Mouse (Mus musculus) ES-E14 (cell line): Measurements from ENCODE around the gene Hdgfl2. TPM values are rescaled to one million over a fixed set of nuclear protein-coding genes. Genes with fewer than 3 reads are reported as not detected.

Experiments
- DNase-seq: peaks from one replicate; pipeline ENCODE4 v3.0.0-alpha.2; 2013; ENCODE audit warnings: low read depth, low spot score
- H3K27ac ChIP-seq: 2 replicates; pipeline ENCODE4 v1.5.1; 2012; ENCODE audit warnings: low read depth, mild to moderate bottlenecking, low read length, moderate library complexity, mixed read lengths; ENCODE audit not compliant: poor library complexity, insufficient read depth, severe bottlenecking
- H3K36me3 ChIP-seq: 2 replicates; pipeline ENCODE4 v1.6.1; 2012; ENCODE audit warnings: mild to moderate bottlenecking, low read length, moderate library complexity, mixed read lengths; ENCODE audit not compliant: control insufficient read depth, poor library complexity, insufficient read depth, severe bottlenecking
- H3K4me1 ChIP-seq, 2 experiments: fragments of 150-350 bp in 1 of 2; sonication (generic) in 1 of 2; 2 replicates each; pipeline ENCODE4 v1.6.1; 2012; ENCODE audit warnings: low read length in 2 of 2, mild to moderate bottlenecking in 1 of 2, mixed read lengths in 1 of 2; ENCODE audit not compliant: control insufficient read depth in 2 of 2, insufficient read depth in 2 of 2, poor library complexity in 1 of 2
- H3K4me3 ChIP-seq, 2 experiments: fragments of 150-350 bp in 1 of 2; sonication (generic) in 1 of 2; 2 replicates each; pipeline ENCODE4 v1.5.1; 2012; ENCODE audit warnings: low read length in 2 of 2, low read depth in 1 of 2, mild to moderate bottlenecking in 1 of 2, mixed read lengths in 1 of 2; ENCODE audit not compliant: insufficient read depth in 1 of 2, poor library complexity in 1 of 2, severe bottlenecking in 1 of 2
- H3K9ac ChIP-seq: 2 replicates; pipeline ENCODE4 v1.6.1; 2012; ENCODE audit warnings: low read depth, mild to moderate bottlenecking, low read length, mixed read lengths; ENCODE audit not compliant: poor library complexity, insufficient read depth, severe bottlenecking
- H3K9me3 ChIP-seq: fragments of 150-350 bp; sonication (generic); 2 replicates; pipeline ENCODE4 v1.6.1; 2012; ENCODE audit warnings: low read depth, mild to moderate bottlenecking, low read length; ENCODE audit not compliant: control insufficient read depth, insufficient read depth
- CHD2 ChIP-seq: IDR thresholded peaks from 2 replicates; pipeline ENCODE4 v1.6.1; 2014; ENCODE audit warnings: mild to moderate bottlenecking, low read depth, low read length, inconsistent platforms
- HCFC1 ChIP-seq: IDR thresholded peaks from 2 replicates; pipeline ENCODE4 v1.6.1; 2012; ENCODE audit warnings: low read length, inconsistent platforms, borderline replicate concordance; ENCODE audit not compliant: insufficient read depth
- MAFK ChIP-seq: IDR thresholded peaks from 2 replicates; pipeline ENCODE4 v1.6.1; 2014; ENCODE audit warnings: mild to moderate bottlenecking, low read depth, low read length, inconsistent platforms; ENCODE audit not compliant: insufficient read depth
- ZC3H11A ChIP-seq: IDR thresholded peaks from 2 replicates; pipeline ENCODE4 v1.6.1; 2012; ENCODE audit warnings: low read depth, mild to moderate bottlenecking, inconsistent platforms, low read length, borderline replicate concordance
- ZNF384 ChIP-seq: IDR thresholded peaks from 2 replicates; pipeline ENCODE4 v1.6.1; 2012; ENCODE audit warnings: low read depth, low read length, inconsistent platforms
- in situ Hi-C, 2 experiments: fragments of 600-800 bp; cut with MboI; formaldehyde crosslinking; loops; one replicate each; pipeline ENCODE4 v1.15.1; 2025; ENCODE audit warnings: low sequenced_read_pairs in 2 of 2, inconsistent platforms in 1 of 2; ENCODE audit not compliant: unreplicated experiment in 2 of 2
- total RNA-seq: library from RNA; depleted of rRNA; stranded (reverse); fragments of 300-350 nt; gene quantifications from 2 replicates; pipeline ENCODE4 v1.2.3, GENCODE M21; 2012

Hdgfl2 gene
- total RNA-seq, 1 experiment, result 165 TPM

DNA sequence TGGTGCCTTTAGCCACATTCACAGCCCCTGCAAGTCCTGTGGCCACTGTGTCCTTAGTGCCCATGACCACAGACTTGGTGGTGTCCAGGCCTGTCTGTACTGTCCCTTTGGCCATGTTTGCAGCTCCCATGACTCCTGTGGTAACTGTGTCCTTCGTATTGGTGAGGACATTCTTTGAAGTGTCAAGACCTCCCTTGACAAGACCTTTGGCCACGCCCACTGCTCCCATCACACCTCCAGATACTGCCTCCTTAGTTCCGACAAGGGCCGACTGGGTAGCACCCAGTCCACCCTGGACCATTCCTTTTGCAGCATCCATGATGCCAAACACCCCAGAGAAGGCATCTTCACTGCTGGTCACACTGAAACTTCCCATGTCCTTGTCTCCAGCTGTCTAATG lies 27.5 kb downstream of the Hdgfl2 start:
- in situ Hi-C loops, result no loop called here
- no peaks in the 10 kb centered on the region for H3K4me1 ChIP-seq
- H3K9me3 ChIP-seq, result no peaks in the 10 kb centered on the region
- no peak overlapping the region for H3K4me3 ChIP-seq
- TF ChIP-seq ZC3H11A (no peak), MAFK (no peak), HCFC1 (no peak), CHD2 (no peak), ZNF384 (no peak)
- H3K36me3 ChIP-seq, result peaks cover 18% of the 10 kb centered on the region
- no peak for DNase-seq
- H3K27ac ChIP-seq, result no peak overlapping the region
- H3K9ac ChIP-seq, result no peak overlapping the region

DNA sequence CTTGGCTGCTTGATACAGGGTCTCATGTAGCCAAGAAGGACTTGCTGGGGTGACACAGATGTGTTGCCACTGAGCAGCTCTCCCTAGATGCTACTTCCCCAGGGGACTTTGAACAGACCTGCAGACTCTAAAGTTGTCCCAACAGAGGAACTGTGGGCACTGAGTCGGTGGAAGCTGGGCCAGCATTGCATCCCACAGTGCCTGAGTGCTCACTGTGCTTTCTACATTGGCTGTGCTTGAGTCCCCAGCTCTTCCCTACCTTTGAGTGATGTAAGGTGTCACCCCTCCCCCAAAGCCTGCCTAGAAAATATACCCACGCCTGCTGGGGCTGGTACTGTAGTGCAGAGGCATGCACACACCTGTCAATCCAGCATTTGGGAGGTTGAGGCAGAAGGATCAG lies 28.3 kb downstream of the Hdgfl2 start:
- Histone ChIP-seq H3K9me3 (no peaks in the 10 kb centered on the region), H3K36me3 (peaks cover 10% of the 10 kb centered on the region; the same call in 1 of the 2 replicates), H3K4me1 (no peaks in the 10 kb centered on the region; a peak in 1 of 4 replicates), H3K27ac (no peak overlapping the region), H3K4me3 (no peak overlapping the region), H3K9ac (no peak overlapping the region)
- in situ Hi-C loops, result no loop called here
- DNase-seq, result no peak
- no peak for TF ChIP-seq MAFK
- no peak for TF ChIP-seq ZNF384
- TF ChIP-seq HCFC1, result no peak
- no peak for TF ChIP-seq ZC3H11A
- TF ChIP-seq CHD2, result no peak

DNA sequence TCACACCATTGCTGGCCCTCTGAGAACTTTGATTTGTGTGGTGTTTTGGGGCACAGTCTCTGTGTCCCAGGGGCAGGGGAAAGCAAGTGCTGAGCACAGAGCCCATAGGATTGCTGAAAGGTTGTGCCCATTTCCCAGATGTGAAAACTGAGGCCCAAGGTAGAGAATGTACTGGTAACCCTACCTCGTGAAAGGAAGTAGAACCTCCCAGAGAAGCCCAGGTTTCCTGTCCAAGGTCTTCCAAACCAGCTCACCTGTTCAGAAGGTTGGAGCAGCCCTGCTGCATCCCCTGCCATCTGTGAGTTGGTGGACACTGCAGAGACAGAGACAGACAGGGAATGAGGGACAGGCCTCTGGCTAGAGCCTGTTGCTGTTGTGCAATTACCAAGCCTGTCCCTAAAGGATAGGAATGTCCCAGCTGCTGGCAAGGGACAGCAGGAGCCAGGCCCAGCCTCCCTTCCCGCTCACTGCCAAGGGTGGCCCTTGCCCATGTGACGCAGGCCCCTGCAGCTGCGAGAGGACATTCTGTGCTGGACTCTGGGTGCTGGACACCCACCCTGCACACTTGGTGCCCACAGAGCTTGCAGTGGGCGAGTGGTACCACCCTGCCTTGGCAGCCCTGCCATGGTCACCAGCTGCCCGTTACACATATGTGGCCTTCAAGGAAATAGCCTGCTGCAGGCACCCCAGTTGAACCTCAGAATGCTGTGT lies 29.1 kb downstream of the Hdgfl2 start:
- Histone ChIP-seq H3K27ac (no peak overlapping the region), H3K9me3 (no peaks in the 10 kb centered on the region), H3K36me3 (peaks cover 3% of the 10 kb centered on the region; the same call in 1 of the 2 replicates), H3K4me3 (no peak overlapping the region), H3K9ac (no peak overlapping the region), H3K4me1 (peaks cover 0 to 5% of the 10 kb centered on the region in 2 experiments; a peak in 1 of 4 replicates)
- in situ Hi-C loops, result no loop called here
- TF ChIP-seq HCFC1 (no peak), ZC3H11A (no peak), CHD2 (no peak), MAFK (no peak), ZNF384 (no peak)
- no peak for DNase-seq

DNA sequence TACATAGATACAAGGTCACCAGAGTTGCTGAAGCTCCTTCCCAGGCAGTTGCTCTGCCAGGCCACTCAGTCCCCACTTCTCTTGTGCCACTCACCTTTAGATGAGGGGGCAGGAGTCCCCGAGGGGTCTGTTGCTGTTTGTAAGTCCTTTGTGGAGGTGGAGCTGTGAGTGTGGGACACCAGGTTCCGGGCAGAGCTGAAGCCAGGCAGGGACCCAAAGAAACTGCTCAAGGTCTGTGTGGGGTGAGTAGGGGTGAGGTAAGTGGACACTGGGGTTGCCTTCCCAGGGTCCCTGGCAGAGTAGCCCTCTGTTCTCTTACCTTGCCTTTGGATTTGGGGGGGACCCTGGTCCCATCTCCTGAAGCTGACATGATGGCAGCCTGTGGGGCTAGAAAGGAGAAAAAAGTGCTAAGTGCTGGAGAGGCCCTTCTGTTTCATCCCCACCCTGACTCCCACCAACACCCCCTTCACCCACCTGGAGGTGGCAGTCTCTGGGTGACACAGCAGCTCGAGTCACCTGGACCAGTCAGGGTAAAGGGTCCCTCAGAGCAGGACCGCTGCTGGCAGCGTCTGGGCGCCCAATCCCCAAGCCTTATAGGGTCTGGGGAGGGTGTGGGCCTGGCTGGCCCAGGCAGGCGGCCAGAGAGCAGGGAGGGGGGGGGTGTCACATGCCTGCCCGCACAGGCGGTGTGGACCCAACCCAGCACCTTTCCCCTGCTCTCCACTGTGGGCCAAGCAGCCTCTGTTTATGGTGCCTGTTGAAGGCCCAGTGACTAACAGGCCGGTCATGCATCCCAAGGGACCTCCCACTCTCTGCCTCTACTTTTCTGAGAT lies 30.0 kb downstream of the Hdgfl2 start, which contains the start of gene Plin4:
TSS of gene Plin4 (minus strand) at position 585 of the 833 bp plus-strand sequence.
- H3K4me3 ChIP-seq, result no peak within 1 kb of the TSS
- no peaks in the 10 kb centered on the region for H3K9me3 ChIP-seq
- TF ChIP-seq ZNF384 (no peak), CHD2 (no peak), MAFK (no peak), HCFC1 (no peak), ZC3H11A (no peak)
- DNase-seq, result no peak
- peaks cover 0 to 7% of the 10 kb centered on the region in 2 experiments; a peak in 1 of 4 replicates for H3K4me1 ChIP-seq
- H3K9ac ChIP-seq, result no peak within 1 kb of the TSS
- no peak within 1 kb of the TSS for H3K27ac ChIP-seq
- in situ Hi-C loops, result no loop called here
- no peaks in the 10 kb centered on the region for H3K36me3 ChIP-seq
